In the genomic region with DNA sequence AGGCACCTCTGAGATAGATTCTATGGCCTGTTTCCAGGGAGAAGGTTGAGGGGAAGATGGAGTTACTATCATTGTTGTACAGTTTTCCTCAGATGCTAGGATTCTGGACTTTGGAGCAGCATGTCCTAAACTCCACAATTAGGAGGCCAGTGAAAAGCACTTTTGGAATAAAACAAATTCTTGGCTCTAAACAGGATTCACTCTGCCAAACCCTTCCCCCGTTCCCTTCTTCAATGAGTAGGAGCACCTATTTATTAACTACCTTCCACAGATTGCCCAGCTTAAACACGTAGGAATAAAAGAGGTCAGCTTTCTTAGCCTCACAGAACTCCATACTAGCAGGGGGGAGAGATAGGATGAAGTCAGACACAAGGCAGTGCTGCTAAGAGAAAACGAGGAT, we compare ENCODE assay signal across 15 mouse cellular contexts.
"Had no signal": no experiment of that assay in that cellular context is flagged by ENCODE, and none has a peak within 500 bp of the region (broad histone marks: within the 10 kb centered on the region; RNA-seq: fewer than 3 reads in every experiment).

No protein-coding gene starts in this region.

- H3K36me3 ChIP-seq: neural tube, embryonic 15.5 days; stomach, embryonic 15.5 days had no signal

- H3K27me3 ChIP-seq: neural tube, embryonic 15.5 days; stomach, embryonic 15.5 days had no signal

- H3K4me1 ChIP-seq: neural tube, embryonic 15.5 days; stomach, embryonic 15.5 days had no signal

- DNase-seq: retina, postnatal 1 day; right cerebral cortex, adult 18-20 months; right cerebral cortex, postnatal 14 days; right cerebral cortex, postnatal 25 days; right cerebral cortex, postnatal 4 days; spleen, adult 18-20 months; thymus, adult 18-20 months; thymus, adult 2 months; thymus, postnatal 14 days; thymus, postnatal 25 days; thymus, postnatal 36 days; thymus, postnatal 4 days had no signal

- H3K9ac ChIP-seq: neural tube, embryonic 15.5 days; stomach, embryonic 15.5 days had no signal

- H3K27ac ChIP-seq: neural tube, embryonic 15.5 days; stomach, embryonic 15.5 days; stomach, postnatal 0 days had no signal

- H3K9me3 ChIP-seq: neural tube, embryonic 15.5 days; stomach, embryonic 15.5 days had no signal

- H3K4me2 ChIP-seq: neural tube, embryonic 15.5 days; stomach, embryonic 15.5 days had no signal

- H3K4me3 ChIP-seq: neural tube, embryonic 15.5 days; stomach, embryonic 15.5 days had no signal
